Mouse (Mus musculus) stomach, embryonic 16.5 days (tissue): ENCODE data around the gene Olfr312. TPM values are rescaled to one million over a fixed set of nuclear protein-coding genes. Genes with fewer than 3 reads are reported as not detected.
"Not testable (repeated sequence)": the region's sequence is repeated elsewhere in the genome, so short reads cannot be mapped to it uniquely, and the experiment has no call there.

ENCODE experiments used
- ATAC-seq: fragments of 200-750 bp; cut with Nextera tagmentation; 2 replicates; pipeline ENCODE4 v1.8.0; 2017; ENCODE audit warnings: moderate number of reproducible peaks, moderate TSS enrichment; ENCODE audit not compliant: insufficient read depth, low FRiP score
- H3K27ac ChIP-seq: fragments of 300-500 bp; sonication (generic); 2 replicates; pipeline ENCODE4 v1.5.1; 2014; ENCODE audit warnings: low read length
- H3K27me3 ChIP-seq: fragments of 300-500 bp; sonication (generic); 2 replicates; pipeline ENCODE4 v1.6.1; 2014; ENCODE audit warnings: low read length, control low read depth, mixed read lengths; ENCODE audit not compliant: control insufficient read depth, insufficient read depth
- H3K36me3 ChIP-seq: fragments of 300-500 bp; sonication (generic); 2 replicates; pipeline ENCODE4 v1.6.1; 2014; ENCODE audit warnings: low read length; ENCODE audit not compliant: control insufficient read depth, insufficient read depth
- H3K4me1 ChIP-seq: fragments of 300-500 bp; sonication (generic); 2 replicates; pipeline ENCODE4 v1.6.1; 2014; ENCODE audit warnings: low read length, control low read depth, mixed read lengths; ENCODE audit not compliant: control insufficient read depth, insufficient read depth
- H3K4me2 ChIP-seq: fragments of 300-500 bp; sonication (generic); 2 replicates; pipeline ENCODE4 v1.6.1; 2014; ENCODE audit warnings: low read depth, low read length, mixed read lengths
- H3K4me3 ChIP-seq: fragments of 300-500 bp; sonication (generic); replicated peaks from 2 replicates; pipeline ENCODE4 v1.5.1; 2014; ENCODE audit warnings: mild to moderate bottlenecking, low read length
- H3K9ac ChIP-seq: fragments of 300-500 bp; sonication (generic); 2 replicates; pipeline ENCODE4 v1.6.1; 2014; ENCODE audit warnings: low read length
- H3K9me3 ChIP-seq: fragments of 300-500 bp; sonication (generic); replicated peaks from 2 replicates; pipeline ENCODE4 v1.6.1; 2016; ENCODE audit warnings: low read length, control low read depth; ENCODE audit not compliant: control insufficient read depth
- WGBS: fragments of 180-500 bp; shearing (Covaris S2); extraction: QIAGEN DNeasy Blood & Tissue Kit; methylation state at CpG from one replicate; pipeline ENCODE4 v1.1.7; 2014; 5-methylcytosine and 5-hydroxymethylcytosine counted together
- polyA plus RNA-seq: library from polyadenylated mRNA; unstranded; fragments of >200 nt; fragmentation: Nextera tagmentation; extraction: Ambion mirVana; gene quantifications from 2 replicates; pipeline ENCODE4 v1.2.1, GENCODE M21; 2015

Olfr312 gene
- polyA plus RNA-seq, 1 experiment from 2014 or later = not detected

GRCm38 (mm10) chr11:58832541-58832940, 3.5 kb downstream of the Olfr312 start:
- WGBS = 62% methylated on average over 3 of the region's 3 CpGs
- not testable (repeated sequence) for H3K27me3 ChIP-seq, H3K4me1 ChIP-seq, H3K9ac ChIP-seq, H3K36me3 ChIP-seq, H3K4me2 ChIP-seq, ATAC-seq, H3K4me3 ChIP-seq, H3K27ac ChIP-seq, H3K9me3 ChIP-seq

GRCm38 (mm10) chr11:58838951-58839350, 9.9 kb downstream of the Olfr312 start, which contains the start of gene Olfr311:
Gene Olfr311, plus strand, starts transcription at chr11:58839251.
- H3K4me3 ChIP-seq, H3K9ac ChIP-seq, H3K36me3 ChIP-seq, H3K27ac ChIP-seq, H3K4me1 ChIP-seq, H3K27me3 ChIP-seq, H3K4me2 ChIP-seq, ATAC-seq, H3K9me3 ChIP-seq: not testable (repeated sequence)

GRCm38 (mm10) chr11:58846919-58847461, 18.0 kb downstream of the Olfr312 start, which contains the start of gene Gm12258:
Gene Gm12258, plus strand, starts transcription at chr11:58847158.
- ATAC-seq = peak; percentile 100
- Histone ChIP-seq H3K36me3 (peaks cover 7% of the 10 kb centered on the region; the same call in 1 of the 2 replicates), H3K27me3 (no peaks in the 10 kb centered on the region), H3K9me3 (no peaks in the 10 kb centered on the region), H3K4me3 (peak within 1 kb of the TSS; percentile 76), H3K27ac (peak within 1 kb of the TSS; percentile 57), H3K9ac (peak within 1 kb of the TSS; percentile 92), H3K4me1 (peaks cover 6% of the 10 kb centered on the region; the same call in 1 of the 2 replicates), H3K4me2 (peak within 1 kb of the TSS; percentile 87)
- WGBS = 0% methylated on average over 24 of the region's 24 CpGs

- peak overlapping the region; percentile 92 for H3K9ac ChIP-seq
- peaks cover 7% of the 10 kb centered on the region; the same call in 1 of the 2 replicates for H3K36me3 ChIP-seq
- peak overlapping the region; percentile 87 for H3K4me2 ChIP-seq
- no peak for ATAC-seq
- H3K9me3 ChIP-seq = no peaks in the 10 kb centered on the region
- peaks cover 6% of the 10 kb centered on the region; the same call in 1 of the 2 replicates for H3K4me1 ChIP-seq
- WGBS = 44% methylated on average over 9 of the region's 9 CpGs
- no peaks in the 10 kb centered on the region for H3K27me3 ChIP-seq
- peak overlapping the region; percentile 76 for H3K4me3 ChIP-seq
- H3K27ac ChIP-seq = no peak overlapping the region
These were observed 18.6 kb downstream of the Olfr312 start for GRCm38 (mm10) chr11:58847636-58848035.

GRCm38 (mm10) chr11:58849731-58850130, 20.7 kb downstream of the Olfr312 start:
- Histone ChIP-seq H3K27me3 (no peaks in the 10 kb centered on the region), H3K4me2 (no peak overlapping the region), H3K9me3 (no peaks in the 10 kb centered on the region), H3K9ac (no peak overlapping the region), H3K36me3 (peaks cover 7% of the 10 kb centered on the region; the same call in 1 of the 2 replicates), H3K4me3 (no peak overlapping the region), H3K4me1 (peaks cover 6% of the 10 kb centered on the region; the same call in 1 of the 2 replicates), H3K27ac (no peak overlapping the region)
- 58% methylated on average over 2 of the region's 2 CpGs for WGBS
- no peak for ATAC-seq

GRCm38 (mm10) chr11:58860744-58861143, 31.7 kb downstream of the Olfr312 start:
- peaks cover 24% of the 10 kb centered on the region for H3K9me3 ChIP-seq
- no peak overlapping the region for H3K27ac ChIP-seq
- no peaks in the 10 kb centered on the region for H3K27me3 ChIP-seq
- ATAC-seq = no peak
- H3K4me1 ChIP-seq = no peaks in the 10 kb centered on the region
- H3K4me3 ChIP-seq = no peak overlapping the region
- H3K9ac ChIP-seq = no peak overlapping the region
- peaks cover 50% of the 10 kb centered on the region for H3K36me3 ChIP-seq
- no peak overlapping the region for H3K4me2 ChIP-seq
- WGBS = 96% methylated on average over 8 of the region's 8 CpGs

- Histone ChIP-seq H3K9me3 (no peaks in the 10 kb centered on the region), H3K27ac (peak within 1 kb of the TSS; percentile 65), H3K4me3 (peak within 1 kb of the TSS; percentile 67), H3K36me3 (no peaks in the 10 kb centered on the region), H3K27me3 (no peaks in the 10 kb centered on the region), H3K4me2 (peak within 1 kb of the TSS; percentile 75), H3K9ac (peak within 1 kb of the TSS; percentile 78), H3K4me1 (peaks cover 10% of the 10 kb centered on the region)
- ATAC-seq = peak; percentile 87
- WGBS = 3% methylated on average over 37 of the region's 37 CpGs
These were observed 38.3 kb downstream of the Olfr312 start, which contains the start of gene 2810021J22Rik for GRCm38 (mm10) chr11:58867039-58867953. Gene 2810021J22Rik, plus strand, starts transcription at chr11:58867216.

GRCm38 (mm10) chr11:58867954-58868330, 38.9 kb downstream of the Olfr312 start:
- Histone ChIP-seq H3K4me2 (peak overlapping the region; percentile 75), H3K9ac (peak overlapping the region; percentile 78), H3K4me1 (peaks cover 10% of the 10 kb centered on the region), H3K27ac (peak overlapping the region; percentile 20; the same call in 1 of the 2 replicates), H3K36me3 (no peaks in the 10 kb centered on the region), H3K27me3 (no peaks in the 10 kb centered on the region), H3K9me3 (no peaks in the 10 kb centered on the region), H3K4me3 (peak overlapping the region; percentile 67)
- ATAC-seq = no peak
- 72% methylated on average over 6 of the region's 6 CpGs for WGBS

GRCm38 (mm10) chr11:58870961-58871360, 41.9 kb downstream of the Olfr312 start:
- Histone ChIP-seq H3K4me3 (no peak overlapping the region), H3K36me3 (no peaks in the 10 kb centered on the region), H3K9me3 (no peaks in the 10 kb centered on the region), H3K27ac (no peak overlapping the region), H3K9ac (no peak overlapping the region), H3K4me2 (no peak overlapping the region), H3K4me1 (peaks cover 10% of the 10 kb centered on the region), H3K27me3 (no peaks in the 10 kb centered on the region)
- 89% methylated on average over 4 of the region's 4 CpGs for WGBS
- no peak for ATAC-seq
